Mouse (Mus musculus): Measurements from ENCODE around the gene Akr1c18. TPM values are rescaled to one million over a fixed set of nuclear protein-coding genes. Genes with fewer than 3 reads are reported as not detected.
"Not testable (repeated sequence)": the region's sequence is repeated elsewhere in the genome, so short reads cannot be mapped to it uniquely, and the experiment has no call there.

Akr1c18 gene
- polyA plus RNA-seq, 1 experiment from 2014 or later, result not detected

DNA sequence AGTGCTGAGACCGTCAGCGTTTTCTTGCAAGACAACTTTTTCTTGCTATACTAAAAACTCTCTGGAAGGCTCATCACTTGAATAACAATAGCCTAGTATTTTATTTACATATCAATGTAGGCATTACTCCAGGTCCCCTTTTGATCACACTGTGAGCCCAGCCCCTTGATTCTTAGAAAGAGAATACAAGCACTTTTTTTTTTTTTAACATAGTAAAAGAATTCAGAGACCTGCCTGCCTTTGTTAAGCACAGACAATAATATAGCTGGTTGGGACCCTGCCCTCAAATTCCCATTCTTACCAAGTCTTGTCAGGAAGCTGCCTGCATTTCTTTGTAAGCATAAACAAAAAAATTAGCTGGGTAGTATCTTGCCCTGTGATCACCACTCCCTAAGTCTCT, 4.8 kb upstream of the Akr1c18 start:
- H3K4me1 ChIP-seq (ENCODE audit: control insufficient read depth, insufficient read depth, low read length), result no peaks in the 10 kb centered on the region
- H3K36me3 ChIP-seq (ENCODE audit: control insufficient read depth, insufficient read depth, low read length), result no peaks in the 10 kb centered on the region
- no peaks in the 10 kb centered on the region for H3K27me3 ChIP-seq (ENCODE audit: control insufficient read depth, insufficient read depth, low read depth, low read length)
- no peak overlapping the region for H3K9ac ChIP-seq (ENCODE audit: low read depth, low read length)
- H3K4me3 ChIP-seq (ENCODE audit: low read depth, low read length), result no peak overlapping the region
- H3K4me2 ChIP-seq (ENCODE audit: low read length), result no peak overlapping the region
- H3K9me3 ChIP-seq (replicated peaks; ENCODE audit: control insufficient read depth, low read length, poor library complexity, severe bottlenecking), result no peaks in the 10 kb centered on the region
- no peak for ATAC-seq
- H3K27ac ChIP-seq (ENCODE audit: low read length), result no peak overlapping the region
- 25% methylated on average over 2 of the region's 2 CpGs for WGBS

DNA sequence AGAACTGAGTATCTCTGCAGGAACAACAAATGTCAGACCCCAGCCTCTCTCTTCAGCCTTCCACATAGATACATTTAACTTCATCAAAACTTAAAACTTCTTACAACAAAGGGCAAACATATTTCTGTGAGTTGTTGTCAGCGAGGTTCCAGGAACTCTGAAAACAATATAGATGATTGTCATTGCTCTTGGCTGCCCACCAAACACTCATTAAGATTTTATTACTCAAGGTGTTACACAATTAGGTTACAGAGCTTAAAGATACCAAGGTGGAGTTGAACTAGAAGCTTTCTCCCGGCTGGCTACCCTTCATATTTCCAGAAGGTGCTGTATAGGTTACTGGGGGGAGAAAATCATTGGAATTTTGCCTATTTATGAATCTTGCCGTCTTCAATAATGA, 3.1 kb upstream of the Akr1c18 start:
- H3K27me3 ChIP-seq (ENCODE audit: control insufficient read depth, insufficient read depth, low read depth, low read length), result no peaks in the 10 kb centered on the region
- no peak overlapping the region for H3K4me3 ChIP-seq (ENCODE audit: low read depth, low read length)
- WGBS, result 86% methylated on average over 3 of the region's 3 CpGs
- no peaks in the 10 kb centered on the region for H3K4me1 ChIP-seq (ENCODE audit: control insufficient read depth, insufficient read depth, low read length)
- H3K9me3 ChIP-seq (replicated peaks; ENCODE audit: control insufficient read depth, low read length, poor library complexity, severe bottlenecking), result no peaks in the 10 kb centered on the region
- H3K4me2 ChIP-seq (ENCODE audit: low read length), result no peak overlapping the region
- H3K36me3 ChIP-seq (ENCODE audit: control insufficient read depth, insufficient read depth, low read length), result no peaks in the 10 kb centered on the region
- no peak overlapping the region for H3K27ac ChIP-seq (ENCODE audit: low read length)
- ATAC-seq, result no peak
- H3K9ac ChIP-seq (ENCODE audit: low read depth, low read length), result no peak overlapping the region

- no peaks in the 10 kb centered on the region for H3K27me3 ChIP-seq (ENCODE audit: control insufficient read depth, insufficient read depth, low read depth, low read length)
- H3K4me3 ChIP-seq (ENCODE audit: low read depth, low read length), result no peak overlapping the region
- H3K27ac ChIP-seq (ENCODE audit: low read length), result no peak overlapping the region
- no peaks in the 10 kb centered on the region for H3K9me3 ChIP-seq (replicated peaks; ENCODE audit: control insufficient read depth, low read length, poor library complexity, severe bottlenecking)
- no peak for ATAC-seq
- H3K36me3 ChIP-seq (ENCODE audit: control insufficient read depth, insufficient read depth, low read length), result no peaks in the 10 kb centered on the region
- no peak overlapping the region for H3K4me2 ChIP-seq (ENCODE audit: low read length)
- 73% methylated on average over 2 of the region's 2 CpGs for WGBS
- no peaks in the 10 kb centered on the region for H3K4me1 ChIP-seq (ENCODE audit: control insufficient read depth, insufficient read depth, low read length)
- H3K9ac ChIP-seq (ENCODE audit: low read depth, low read length), result no peak overlapping the region
Observed at GRCm38 (mm10) chr13:4152908-4153307, 2.5 kb upstream of the Akr1c18 start.

DNA sequence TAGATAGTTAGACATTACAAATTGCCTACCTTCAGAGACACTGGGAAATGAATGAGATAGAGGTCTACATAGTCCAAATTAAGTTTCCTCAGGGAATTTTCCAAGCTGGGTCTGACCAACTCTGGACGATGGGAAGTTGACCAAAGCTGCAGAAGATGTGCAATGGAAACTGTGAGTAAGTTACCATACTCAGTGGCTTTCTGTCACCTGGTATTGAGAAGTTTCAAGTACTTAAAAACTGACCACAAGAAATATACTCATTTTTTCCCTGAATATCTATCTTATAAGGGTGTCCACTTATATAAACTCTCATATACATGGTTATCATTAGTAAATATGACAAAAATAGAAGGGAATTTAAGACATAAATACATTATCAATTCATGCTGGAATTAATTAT, 6.2 kb downstream of the Akr1c18 start:
- no peaks in the 10 kb centered on the region for H3K36me3 ChIP-seq (ENCODE audit: control insufficient read depth, insufficient read depth, low read length)
- no peak overlapping the region for H3K4me2 ChIP-seq (ENCODE audit: low read length)
- H3K27ac ChIP-seq (ENCODE audit: low read length), result no peak overlapping the region
- H3K4me1 ChIP-seq (ENCODE audit: control insufficient read depth, insufficient read depth, low read length), result no peaks in the 10 kb centered on the region
- H3K9me3 ChIP-seq (replicated peaks; ENCODE audit: control insufficient read depth, low read length, poor library complexity, severe bottlenecking), result no peaks in the 10 kb centered on the region
- no peaks in the 10 kb centered on the region for H3K27me3 ChIP-seq (ENCODE audit: control insufficient read depth, insufficient read depth, low read depth, low read length)
- 81% methylated on average over 1 of the region's 1 CpGs for WGBS
- ATAC-seq, result no peak
- no peak overlapping the region for H3K4me3 ChIP-seq (ENCODE audit: low read depth, low read length)
- no peak overlapping the region for H3K9ac ChIP-seq (ENCODE audit: low read depth, low read length)

- Histone ChIP-seq H3K27me3 (ENCODE audit: control insufficient read depth, insufficient read depth, low read depth, low read length) (no peaks in the 10 kb centered on the region), H3K4me2 (ENCODE audit: low read length) (no peak overlapping the region), H3K27ac (ENCODE audit: low read length) (no peak overlapping the region), H3K9me3 (replicated peaks; ENCODE audit: control insufficient read depth, low read length, poor library complexity, severe bottlenecking) (no peaks in the 10 kb centered on the region), H3K36me3 (ENCODE audit: control insufficient read depth, insufficient read depth, low read length) (no peaks in the 10 kb centered on the region), H3K9ac (ENCODE audit: low read depth, low read length) (no peak overlapping the region), H3K4me3 (ENCODE audit: low read depth, low read length) (no peak overlapping the region), H3K4me1 (ENCODE audit: control insufficient read depth, insufficient read depth, low read length) (no peaks in the 10 kb centered on the region)
- 43% methylated on average over 2 of the region's 2 CpGs for WGBS
- no peak for ATAC-seq
Observed at GRCm38 (mm10) chr13:4133070-4133469, 17.4 kb downstream of the Akr1c18 start.

GRCm38 (mm10) chr13:4131721-4132120, 18.7 kb downstream of the Akr1c18 start:
- Histone ChIP-seq H3K27me3 (ENCODE audit: control insufficient read depth, insufficient read depth, low read depth, low read length) (no peaks in the 10 kb centered on the region), H3K4me1 (ENCODE audit: control insufficient read depth, insufficient read depth, low read length) (no peaks in the 10 kb centered on the region), H3K36me3 (ENCODE audit: control insufficient read depth, insufficient read depth, low read length) (no peaks in the 10 kb centered on the region), H3K4me3 (ENCODE audit: low read depth, low read length) (no peak overlapping the region), H3K27ac (ENCODE audit: low read length) (no peak overlapping the region), H3K4me2 (ENCODE audit: low read length) (no peak overlapping the region), H3K9ac (ENCODE audit: low read depth, low read length) (no peak overlapping the region), H3K9me3 (replicated peaks; ENCODE audit: control insufficient read depth, low read length, poor library complexity, severe bottlenecking) (no peaks in the 10 kb centered on the region)
- no peak for ATAC-seq
- 74% methylated on average over 3 of the region's 3 CpGs for WGBS

DNA sequence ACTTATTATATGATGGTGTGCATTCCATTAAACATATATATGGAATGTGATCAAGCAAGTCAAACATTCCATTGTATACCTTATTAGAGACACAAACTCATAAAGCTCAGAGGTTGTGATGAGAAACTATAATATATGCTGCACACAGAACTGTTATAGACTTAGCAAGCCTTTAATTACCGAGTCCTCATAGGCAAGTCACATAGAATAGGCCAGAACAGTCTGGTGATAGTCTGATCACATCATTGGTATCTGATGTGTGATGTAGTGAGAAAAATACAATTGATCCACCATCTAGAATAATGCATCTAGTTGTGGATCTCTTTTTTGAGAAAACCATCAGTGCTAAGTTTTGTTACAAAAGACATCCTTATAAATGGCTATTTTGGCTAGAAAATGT, 19.1 kb downstream of the Akr1c18 start:
- no peak for ATAC-seq
- Histone ChIP-seq H3K27ac (ENCODE audit: low read length) (no peak overlapping the region), H3K4me2 (ENCODE audit: low read length) (no peak overlapping the region), H3K4me1 (ENCODE audit: control insufficient read depth, insufficient read depth, low read length) (no peaks in the 10 kb centered on the region), H3K27me3 (ENCODE audit: control insufficient read depth, insufficient read depth, low read depth, low read length) (no peaks in the 10 kb centered on the region), H3K36me3 (ENCODE audit: control insufficient read depth, insufficient read depth, low read length) (no peaks in the 10 kb centered on the region), H3K9me3 (replicated peaks; ENCODE audit: control insufficient read depth, low read length, poor library complexity, severe bottlenecking) (no peaks in the 10 kb centered on the region), H3K9ac (ENCODE audit: low read depth, low read length) (no peak overlapping the region), H3K4me3 (ENCODE audit: low read depth, low read length) (no peak overlapping the region)
- 87% methylated on average over 1 of the region's 1 CpGs for WGBS

GRCm38 (mm10) chr13:4129100-4129499, 21.4 kb downstream of the Akr1c18 start:
- no peak for ATAC-seq
- 47% methylated on average over 5 of the region's 5 CpGs for WGBS
- no peak overlapping the region for H3K9ac ChIP-seq (ENCODE audit: low read depth, low read length)
- no peak overlapping the region for H3K4me3 ChIP-seq (ENCODE audit: low read depth, low read length)
- H3K4me2 ChIP-seq (ENCODE audit: low read length), result no peak overlapping the region
- no peaks in the 10 kb centered on the region for H3K4me1 ChIP-seq (ENCODE audit: control insufficient read depth, insufficient read depth, low read length)
- no peak overlapping the region for H3K27ac ChIP-seq (ENCODE audit: low read length)
- H3K27me3 ChIP-seq (ENCODE audit: control insufficient read depth, insufficient read depth, low read depth, low read length), result no peaks in the 10 kb centered on the region
- no peaks in the 10 kb centered on the region for H3K9me3 ChIP-seq (replicated peaks; ENCODE audit: control insufficient read depth, low read length, poor library complexity, severe bottlenecking)
- no peaks in the 10 kb centered on the region for H3K36me3 ChIP-seq (ENCODE audit: control insufficient read depth, insufficient read depth, low read length)

DNA sequence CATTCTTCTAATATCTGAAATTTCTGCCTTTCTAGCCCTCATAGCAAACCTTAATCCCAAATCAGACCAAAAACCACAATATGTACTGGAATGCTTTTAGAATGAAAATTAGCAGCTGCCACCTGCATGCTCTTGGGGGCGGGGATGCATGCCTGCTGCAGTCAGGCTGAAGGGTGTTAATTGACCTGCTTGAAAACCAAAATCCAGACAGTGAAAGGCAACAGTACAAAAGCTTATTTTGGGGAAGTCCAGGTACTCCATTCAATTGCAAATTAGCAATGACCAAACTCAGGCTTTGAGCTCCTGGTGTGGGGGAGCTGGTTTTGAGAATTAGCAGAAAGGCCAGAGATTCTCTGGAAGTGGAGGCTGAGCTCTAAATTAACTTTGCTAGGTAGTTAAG, 24.6 kb downstream of the Akr1c18 start:
- not testable (repeated sequence) for H3K4me1 ChIP-seq (ENCODE audit: control insufficient read depth, insufficient read depth, low read length); ATAC-seq; H3K4me2 ChIP-seq (ENCODE audit: low read length); H3K4me3 ChIP-seq (ENCODE audit: low read depth, low read length); H3K27me3 ChIP-seq (ENCODE audit: control insufficient read depth, insufficient read depth, low read depth, low read length); H3K27ac ChIP-seq (ENCODE audit: low read length); H3K9me3 ChIP-seq (replicated peaks; ENCODE audit: control insufficient read depth, low read length, poor library complexity, severe bottlenecking); H3K9ac ChIP-seq (ENCODE audit: low read depth, low read length); H3K36me3 ChIP-seq (ENCODE audit: control insufficient read depth, insufficient read depth, low read length)
- WGBS, result 56% methylated on average over 1 of the region's 1 CpGs

DNA sequence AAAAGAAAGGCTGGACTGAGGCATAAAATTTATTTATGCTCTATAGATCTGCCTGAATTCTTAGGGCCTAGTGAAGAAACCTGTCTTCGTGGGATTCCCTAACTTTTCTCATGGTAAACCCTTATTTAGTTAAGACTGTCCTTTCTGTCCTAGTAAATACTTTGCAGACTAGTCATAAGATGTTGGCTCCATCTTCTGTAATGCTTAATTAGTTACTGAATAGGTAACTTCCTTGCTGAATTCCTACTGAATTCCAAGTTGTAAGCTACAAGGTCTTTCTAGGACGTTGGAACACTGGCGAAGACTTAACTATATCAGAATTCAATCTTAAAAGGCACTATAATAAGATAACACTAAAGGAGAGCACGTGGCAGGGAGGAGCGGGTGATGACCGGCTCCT, 26.0 kb downstream of the Akr1c18 start:
- H3K4me2 ChIP-seq (ENCODE audit: low read length); H3K9me3 ChIP-seq (replicated peaks; ENCODE audit: control insufficient read depth, low read length, poor library complexity, severe bottlenecking); H3K27me3 ChIP-seq (ENCODE audit: control insufficient read depth, insufficient read depth, low read depth, low read length); H3K4me3 ChIP-seq (ENCODE audit: low read depth, low read length); H3K4me1 ChIP-seq (ENCODE audit: control insufficient read depth, insufficient read depth, low read length); H3K9ac ChIP-seq (ENCODE audit: low read depth, low read length); ATAC-seq; H3K27ac ChIP-seq (ENCODE audit: low read length); H3K36me3 ChIP-seq (ENCODE audit: control insufficient read depth, insufficient read depth, low read length): not testable (repeated sequence)
- WGBS, result 94% methylated on average over 6 of the region's 6 CpGs

Data from midbrain, embryonic 16.5 days (tissue).